Mouse (Mus musculus): ENCODE measurements around the gene Tenm4. TPM values are rescaled to one million over a fixed set of nuclear protein-coding genes. Genes with fewer than 3 reads are reported as not detected.

Tenm4 gene
- polyA plus RNA-seq, 1 experiment from 2014 or later = 31.5 TPM

DNA sequence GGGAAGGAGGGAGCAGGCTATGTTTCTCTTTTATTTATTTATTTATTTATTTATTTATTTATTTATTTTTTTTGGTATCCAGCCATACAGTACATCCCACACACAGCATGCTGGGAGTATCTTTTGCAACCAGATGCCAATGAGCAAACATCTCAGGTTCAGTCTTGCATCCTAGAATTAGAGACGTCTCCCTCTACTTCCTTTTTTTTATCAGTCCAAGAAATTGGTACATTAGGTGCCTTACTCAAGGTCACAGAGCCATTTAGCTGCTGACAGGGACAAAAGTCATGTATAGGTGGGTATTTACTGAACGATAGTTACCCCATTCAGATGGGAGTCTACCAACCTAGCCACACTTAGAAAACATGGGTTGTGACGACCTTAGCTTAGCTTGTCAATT is 517.1 kb downstream of the Tenm4 start:
- 84% methylated on average over 3 of the region's 3 CpGs for WGBS
- Histone ChIP-seq H3K36me3 (replicated peaks) (0 out of 2 replicates have a peak, but pooled peaks cover 3% of the 10 kb centered on the region), H3K27me3 (replicated peaks; ENCODE audit: low read depth, poor library complexity, severe bottlenecking) (no peaks in the 10 kb centered on the region), H3K4me1 (peaks cover 79% of the 10 kb centered on the region), H3K4me3 (no peak overlapping the region), H3K9me3 (no peaks in the 10 kb centered on the region), H3K27ac (replicated peaks) (no peak overlapping the region; the same call in 1 of the 2 replicates)
- no peak for DNase-seq (ENCODE audit: low spot score)

- Histone ChIP-seq H3K4me1 (no peaks in the 10 kb centered on the region), H3K9me3 (no peaks in the 10 kb centered on the region), H3K36me3 (replicated peaks) (peaks cover 80% of the 10 kb centered on the region), H3K27me3 (replicated peaks; ENCODE audit: low read depth, poor library complexity, severe bottlenecking) (no peaks in the 10 kb centered on the region), H3K27ac (replicated peaks) (no peak overlapping the region), H3K4me3 (no peak overlapping the region)
- no peak for DNase-seq (ENCODE audit: low spot score)
- WGBS = 87% methylated on average over 8 of the region's 8 CpGs
Observed at GRCm38 (mm10) chr7:96701097-96701845, 530.2 kb downstream of the Tenm4 start.

DNA sequence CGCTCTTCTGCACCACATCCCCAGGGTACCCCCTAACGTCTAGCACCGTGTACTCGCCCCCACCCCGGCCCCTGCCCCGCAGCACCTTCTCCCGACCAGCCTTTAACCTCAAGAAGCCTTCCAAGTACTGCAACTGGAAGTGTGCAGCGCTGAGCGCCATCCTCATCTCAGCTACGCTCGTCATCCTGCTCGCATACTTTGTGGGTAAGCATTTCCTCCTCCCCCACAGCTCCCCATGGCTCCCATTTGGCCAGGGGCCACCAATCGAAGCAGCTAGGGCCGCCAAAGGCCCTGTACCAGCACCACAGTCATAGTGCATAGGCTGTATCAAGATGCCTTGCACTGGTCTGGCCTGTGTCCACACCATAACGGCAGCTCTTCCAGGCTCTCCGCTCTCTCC is 532.9 kb downstream of the Tenm4 start:
- no peak for DNase-seq (ENCODE audit: low spot score)
- H3K27ac ChIP-seq (replicated peaks) = peak overlapping the region; percentile 30; the same call in 1 of the 2 replicates
- no peak overlapping the region for H3K4me3 ChIP-seq
- H3K36me3 ChIP-seq (replicated peaks) = peaks cover 80% of the 10 kb centered on the region
- H3K9me3 ChIP-seq = no peaks in the 10 kb centered on the region
- 88% methylated on average over 16 of the region's 16 CpGs for WGBS
- no peaks in the 10 kb centered on the region for H3K4me1 ChIP-seq
- H3K27me3 ChIP-seq (replicated peaks; ENCODE audit: low read depth, poor library complexity, severe bottlenecking) = no peaks in the 10 kb centered on the region

GRCm38 (mm10) chr7:96705307-96706129 is 534.5 kb downstream of the Tenm4 start:
- Histone ChIP-seq H3K9me3 (no peaks in the 10 kb centered on the region), H3K27ac (replicated peaks) (no peak overlapping the region), H3K36me3 (replicated peaks) (peaks cover 88% of the 10 kb centered on the region), H3K4me3 (no peak overlapping the region), H3K27me3 (replicated peaks; ENCODE audit: low read depth, poor library complexity, severe bottlenecking) (no peaks in the 10 kb centered on the region), H3K4me1 (peaks cover 5% of the 10 kb centered on the region; the same call in 1 of the 2 replicates)
- WGBS = 90% methylated on average over 8 of the region's 8 CpGs
- DNase-seq (ENCODE audit: low spot score) = no peak

DNA sequence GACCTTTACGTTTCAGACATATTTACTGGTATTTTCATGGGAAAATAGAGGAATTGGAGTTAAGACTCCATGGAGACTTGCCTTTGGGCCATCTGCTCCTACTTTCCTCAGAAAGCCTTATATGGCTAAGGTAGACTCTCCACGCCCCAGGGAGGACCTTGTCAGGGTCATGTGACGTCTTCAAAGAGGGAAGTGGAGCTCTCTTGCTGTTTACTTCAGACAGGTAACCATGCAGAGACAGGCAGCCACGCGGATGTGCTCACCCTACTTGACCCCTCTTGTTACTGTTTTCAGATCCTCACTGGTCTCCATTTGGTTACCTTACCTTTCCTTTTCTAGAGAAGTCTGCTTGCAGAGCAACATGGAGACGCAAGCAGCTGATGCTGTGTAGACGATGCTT is 535.5 kb downstream of the Tenm4 start:
- no peak for DNase-seq (ENCODE audit: low spot score)
- Histone ChIP-seq H3K9me3 (no peaks in the 10 kb centered on the region), H3K4me3 (no peak overlapping the region), H3K27ac (replicated peaks) (no peak overlapping the region), H3K4me1 (peaks cover 5% of the 10 kb centered on the region; the same call in 1 of the 2 replicates), H3K27me3 (replicated peaks; ENCODE audit: low read depth, poor library complexity, severe bottlenecking) (no peaks in the 10 kb centered on the region), H3K36me3 (replicated peaks) (peaks cover 97% of the 10 kb centered on the region)
- 90% methylated on average over 7 of the region's 7 CpGs for WGBS

DNA sequence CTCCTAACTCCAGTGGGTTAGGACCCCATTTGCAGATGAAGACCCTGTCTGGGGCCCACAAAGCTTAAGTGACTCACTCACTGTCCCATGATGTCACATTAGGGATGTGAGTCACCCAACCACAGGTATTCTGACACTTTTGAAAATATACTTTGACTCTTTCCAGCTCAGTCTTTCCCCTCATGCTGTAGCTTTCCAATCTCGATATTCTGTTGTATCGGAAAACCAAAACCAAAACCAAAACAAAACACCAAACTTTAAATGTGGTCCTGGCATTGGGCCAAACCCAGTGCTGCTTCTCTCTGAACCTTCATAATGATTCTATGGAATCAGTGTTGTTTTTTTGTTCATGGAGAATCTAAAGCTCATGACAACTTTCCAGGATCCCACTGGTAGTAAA is 536.1 kb downstream of the Tenm4 start:
- no peaks in the 10 kb centered on the region for H3K9me3 ChIP-seq
- no peak for DNase-seq (ENCODE audit: low spot score)
- H3K36me3 ChIP-seq (replicated peaks) = peaks cover 96% of the 10 kb centered on the region
- no peaks in the 10 kb centered on the region for H3K27me3 ChIP-seq (replicated peaks; ENCODE audit: low read depth, poor library complexity, severe bottlenecking)
- WGBS = over 99% methylated on average over 2 of the region's 2 CpGs
- H3K4me1 ChIP-seq = peaks cover 5% of the 10 kb centered on the region; the same call in 1 of the 2 replicates
- no peak overlapping the region for H3K4me3 ChIP-seq
- H3K27ac ChIP-seq (replicated peaks) = no peak overlapping the region

- peaks cover 5% of the 10 kb centered on the region; the same call in 1 of the 2 replicates for H3K4me1 ChIP-seq
- H3K27ac ChIP-seq (replicated peaks) = no peak overlapping the region
- DNase-seq (ENCODE audit: low spot score) = no peak
- 89% methylated on average over 5 of the region's 5 CpGs for WGBS
- H3K9me3 ChIP-seq = no peaks in the 10 kb centered on the region
- peaks cover 95% of the 10 kb centered on the region for H3K36me3 ChIP-seq (replicated peaks)
- H3K4me3 ChIP-seq = no peak overlapping the region
- H3K27me3 ChIP-seq (replicated peaks; ENCODE audit: low read depth, poor library complexity, severe bottlenecking) = no peaks in the 10 kb centered on the region
Observed at GRCm38 (mm10) chr7:96708071-96708470, 537.0 kb downstream of the Tenm4 start.

DNA sequence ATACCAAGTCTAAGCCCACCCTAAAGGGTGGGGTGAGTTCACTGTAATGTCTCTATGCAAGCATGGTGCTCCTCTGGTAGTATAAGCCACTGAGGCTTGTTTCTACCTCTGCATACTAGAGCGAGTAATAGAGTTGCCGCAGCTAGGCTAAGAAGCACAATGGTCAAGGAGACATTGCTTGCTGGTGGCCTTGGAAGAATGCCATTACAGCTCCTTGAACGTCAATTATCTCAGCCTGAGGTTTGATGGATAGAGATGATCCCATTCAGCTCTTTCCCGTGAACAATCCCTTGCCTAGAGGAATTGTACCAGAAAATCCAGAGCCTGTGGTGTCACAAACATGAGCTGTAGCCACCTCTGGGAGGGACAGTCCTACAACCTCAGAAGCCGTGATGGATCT is 537.5 kb downstream of the Tenm4 start:
- Histone ChIP-seq H3K27me3 (replicated peaks; ENCODE audit: low read depth, poor library complexity, severe bottlenecking) (no peaks in the 10 kb centered on the region), H3K4me1 (peaks cover 5% of the 10 kb centered on the region; the same call in 1 of the 2 replicates), H3K4me3 (no peak overlapping the region), H3K36me3 (replicated peaks) (peaks cover 95% of the 10 kb centered on the region), H3K27ac (replicated peaks) (no peak overlapping the region), H3K9me3 (no peaks in the 10 kb centered on the region)
- no peak for DNase-seq (ENCODE audit: low spot score)
- WGBS = 90% methylated on average over 5 of the region's 5 CpGs

GRCm38 (mm10) chr7:96708968-96709367 is 537.9 kb downstream of the Tenm4 start:
- Histone ChIP-seq H3K36me3 (replicated peaks) (peaks cover 95% of the 10 kb centered on the region), H3K27me3 (replicated peaks; ENCODE audit: low read depth, poor library complexity, severe bottlenecking) (no peaks in the 10 kb centered on the region), H3K27ac (replicated peaks) (no peak overlapping the region), H3K4me1 (peaks cover 5% of the 10 kb centered on the region; the same call in 1 of the 2 replicates), H3K4me3 (no peak overlapping the region), H3K9me3 (no peaks in the 10 kb centered on the region)
- no peak for DNase-seq (ENCODE audit: low spot score)
- 94% methylated on average over 8 of the region's 8 CpGs for WGBS

DNA sequence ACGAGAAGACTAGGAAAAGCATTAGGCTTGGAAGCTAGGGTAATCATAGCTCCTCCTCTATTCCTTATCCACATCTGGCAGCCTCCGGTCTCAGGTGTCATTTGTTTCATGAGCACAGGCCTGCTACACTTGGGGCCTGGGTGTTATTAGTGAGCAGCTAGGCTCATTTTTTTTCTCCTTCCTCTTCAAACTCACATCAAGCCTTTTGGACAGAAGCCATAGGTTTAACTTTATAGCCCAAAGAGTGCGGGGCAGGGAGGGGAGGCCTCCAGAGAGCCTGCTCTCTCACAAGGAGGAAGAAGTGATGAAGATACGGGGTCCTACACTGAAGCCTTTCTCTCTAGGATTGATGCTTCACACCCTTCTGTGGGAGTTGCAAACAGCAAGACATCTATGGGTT is 538.8 kb downstream of the Tenm4 start:
- 82% methylated on average over 4 of the region's 4 CpGs for WGBS
- Histone ChIP-seq H3K27me3 (replicated peaks; ENCODE audit: low read depth, poor library complexity, severe bottlenecking) (no peaks in the 10 kb centered on the region), H3K27ac (replicated peaks) (no peak overlapping the region)

GRCm38 (mm10) chr7:96710658-96711071 is 539.6 kb downstream of the Tenm4 start:
- Histone ChIP-seq H3K9me3 (no peaks in the 10 kb centered on the region), H3K4me3 (no peak overlapping the region), H3K27ac (replicated peaks) (peak overlapping the region; percentile 54; the same call in 1 of the 2 replicates), H3K36me3 (replicated peaks) (peaks cover 95% of the 10 kb centered on the region), H3K27me3 (replicated peaks; ENCODE audit: low read depth, poor library complexity, severe bottlenecking) (0 out of 2 replicates have a peak, but pooled peaks cover 3% of the 10 kb centered on the region), H3K4me1 (peaks cover 5% of the 10 kb centered on the region; the same call in 1 of the 2 replicates)
- no peak for DNase-seq (ENCODE audit: low spot score)
- 83% methylated on average over 1 of the region's 1 CpGs for WGBS

More for the DNA sequence above, 538.8 kb downstream of the Tenm4 start:
- peaks cover 5% of the 10 kb centered on the region; the same call in 1 of the 2 replicates for H3K4me1 ChIP-seq
- H3K36me3 ChIP-seq (replicated peaks) = peaks cover 94% of the 10 kb centered on the region
- no peak overlapping the region for H3K4me3 ChIP-seq
- DNase-seq (ENCODE audit: low spot score) = no peak
- no peaks in the 10 kb centered on the region for H3K9me3 ChIP-seq

- Histone ChIP-seq H3K9me3 (no peaks in the 10 kb centered on the region), H3K27ac (replicated peaks) (no peak overlapping the region), H3K4me1 (peaks cover 17% of the 10 kb centered on the region), H3K36me3 (replicated peaks) (peaks cover 85% of the 10 kb centered on the region), H3K4me3 (no peak overlapping the region), H3K27me3 (replicated peaks; ENCODE audit: low read depth, poor library complexity, severe bottlenecking) (peaks cover 21% of the 10 kb centered on the region)
- no peak for DNase-seq (ENCODE audit: low spot score)
Observed at GRCm38 (mm10) chr7:96712876-96713275, 541.8 kb downstream of the Tenm4 start.
